Mouse (Mus musculus) kidney, embryonic 15.5 days (tissue): ENCODE measurements at regions not wholly inside any gene's neighbourhood (a gene's known extent, or its start where the extent isn't known, plus 50 kb on each side); places are given as distances from the start of the nearest gene placed in this dataset.
"Not testable (repeated sequence)": the region's sequence is repeated elsewhere in the genome, so short reads cannot be mapped to it uniquely, and the experiment has no call there.

Source experiments
- ATAC-seq: fragments of 200-750 bp; cut with Nextera tagmentation; replicated peaks from 2 replicates; pipeline ENCODE4 v1.8.0; 2017; ENCODE audit warnings: moderate TSS enrichment; ENCODE audit not compliant: low FRiP score
- H3K27ac ChIP-seq: fragments of 300-500 bp; sonication (generic); 2 replicates; pipeline ENCODE4 v1.5.1; 2015; ENCODE audit warnings: mild to moderate bottlenecking, inconsistent platforms
- H3K27me3 ChIP-seq: fragments of 300-500 bp; sonication (generic); 2 replicates; pipeline ENCODE4 v1.6.1; 2015; ENCODE audit warnings: inconsistent platforms
- H3K36me3 ChIP-seq: fragments of 300-500 bp; sonication (generic); 2 replicates; pipeline ENCODE4 v1.6.1; 2015; ENCODE audit warnings: inconsistent platforms
- H3K4me1 ChIP-seq: fragments of 300-500 bp; sonication (generic); 2 replicates; pipeline ENCODE4 v1.6.1; 2015; ENCODE audit warnings: inconsistent platforms
- H3K4me2 ChIP-seq: fragments of 300-500 bp; sonication (generic); 2 replicates; pipeline ENCODE4 v1.6.1; 2015; ENCODE audit warnings: moderate library complexity, mild to moderate bottlenecking, inconsistent platforms
- H3K4me3 ChIP-seq: fragments of 300-500 bp; sonication (generic); replicated peaks from 2 replicates; pipeline ENCODE4 v1.5.1; 2015; ENCODE audit warnings: mild to moderate bottlenecking, inconsistent platforms
- H3K9ac ChIP-seq: fragments of 300-500 bp; sonication (generic); 2 replicates; pipeline ENCODE4 v1.6.1; 2015; ENCODE audit warnings: mild to moderate bottlenecking, inconsistent platforms
- H3K9me3 ChIP-seq: fragments of 300-500 bp; sonication (generic); replicated peaks from 2 replicates; pipeline ENCODE4 v1.6.1; 2016; ENCODE audit warnings: inconsistent platforms
- WGBS: fragments of 180-500 bp; shearing (Covaris S2); methylation state at CpG from one replicate; pipeline ENCODE4 v1.1.7; 2015; ENCODE audit warnings: mixed read lengths; 5-methylcytosine and 5-hydroxymethylcytosine counted together

DNA sequence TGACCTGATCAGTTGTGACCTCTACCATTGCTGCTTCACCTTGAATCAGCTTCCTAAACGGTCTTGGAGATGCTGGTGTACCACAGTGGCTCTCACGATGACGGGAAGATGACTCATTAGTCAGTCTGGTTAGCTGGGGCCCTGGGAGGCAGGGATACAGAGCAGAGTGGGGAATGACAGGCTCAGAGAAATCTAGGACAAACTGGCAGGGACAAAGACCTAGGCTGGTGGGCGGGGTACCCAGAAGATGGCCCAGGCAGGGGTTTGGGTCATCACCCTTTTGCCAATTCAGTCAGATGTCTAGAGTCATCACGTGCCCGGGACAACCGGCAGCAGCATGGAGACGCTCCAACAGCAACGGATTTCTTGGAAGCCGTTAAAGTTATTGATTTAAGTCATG, 83.4 kb upstream of the Max start:
- no peak overlapping the region for H3K27ac ChIP-seq
- no peak overlapping the region for H3K4me2 ChIP-seq
- H3K9ac ChIP-seq, result no peak overlapping the region
- 51% methylated on average over 10 of the region's 10 CpGs for WGBS
- H3K9me3 ChIP-seq, result no peaks in the 10 kb centered on the region
- no peak for ATAC-seq
- H3K36me3 ChIP-seq, result no peaks in the 10 kb centered on the region
- H3K4me1 ChIP-seq, result peaks cover 20% of the 10 kb centered on the region
- 0 out of 2 replicates have a peak, but pooled peaks cover 4% of the 10 kb centered on the region for H3K27me3 ChIP-seq
- no peak overlapping the region for H3K4me3 ChIP-seq

DNA sequence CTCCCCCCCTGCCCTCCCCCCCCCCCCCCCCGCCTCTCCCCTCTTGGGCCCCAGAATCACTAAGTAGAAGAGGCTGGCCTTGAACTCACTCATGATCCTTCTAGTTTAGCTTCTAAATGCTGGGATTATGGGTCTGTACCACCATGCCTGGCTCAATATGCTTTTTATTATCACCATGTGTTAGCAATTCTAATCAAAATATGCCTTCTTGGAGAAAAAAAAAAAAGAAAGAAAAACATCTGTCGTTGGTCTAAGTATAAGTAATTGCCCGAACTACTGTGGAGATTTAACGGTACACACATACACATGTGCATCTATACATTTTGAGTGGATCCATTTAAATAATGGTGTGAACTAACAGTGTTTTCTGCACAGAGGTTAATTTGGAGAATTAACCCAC, 80.4 kb upstream of the Max start:
- Histone ChIP-seq H3K9ac (no peak overlapping the region), H3K4me1 (peaks cover 11% of the 10 kb centered on the region; the same call in 1 of the 2 replicates), H3K9me3 (no peaks in the 10 kb centered on the region), H3K27me3 (no peaks in the 10 kb centered on the region), H3K4me2 (no peak overlapping the region), H3K36me3 (no peaks in the 10 kb centered on the region), H3K4me3 (no peak overlapping the region), H3K27ac (no peak overlapping the region)
- no peak for ATAC-seq
- 54% methylated on average over 3 of the region's 4 CpGs for WGBS

DNA sequence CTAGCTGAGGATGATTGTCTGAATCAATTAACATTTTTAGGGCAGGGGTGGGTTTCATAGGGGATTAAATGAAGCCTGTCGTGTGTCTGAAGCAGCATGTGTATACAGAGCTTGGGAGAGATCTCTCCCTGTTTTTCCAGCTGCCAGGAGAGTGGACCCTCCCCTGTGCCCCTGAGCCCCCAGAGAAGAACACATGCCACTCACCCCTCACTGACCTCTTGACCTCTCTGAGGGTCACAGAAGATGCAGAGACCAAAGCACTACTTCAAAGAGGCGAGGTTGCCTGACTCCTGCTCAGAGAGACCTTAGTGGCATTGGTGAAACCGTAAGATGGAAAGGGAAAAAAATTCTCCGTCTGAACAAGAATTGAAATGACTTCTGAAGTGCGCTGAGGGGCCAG, 79.1 kb upstream of the Max start:
- 31% methylated on average over 5 of the region's 5 CpGs for WGBS
- Histone ChIP-seq H3K9me3 (no peaks in the 10 kb centered on the region), H3K36me3 (no peaks in the 10 kb centered on the region), H3K4me3 (no peak overlapping the region), H3K27me3 (no peaks in the 10 kb centered on the region), H3K27ac (no peak overlapping the region), H3K4me1 (peaks cover 11% of the 10 kb centered on the region; the same call in 1 of the 2 replicates), H3K9ac (no peak overlapping the region), H3K4me2 (no peak overlapping the region)
- ATAC-seq, result no peak

DNA sequence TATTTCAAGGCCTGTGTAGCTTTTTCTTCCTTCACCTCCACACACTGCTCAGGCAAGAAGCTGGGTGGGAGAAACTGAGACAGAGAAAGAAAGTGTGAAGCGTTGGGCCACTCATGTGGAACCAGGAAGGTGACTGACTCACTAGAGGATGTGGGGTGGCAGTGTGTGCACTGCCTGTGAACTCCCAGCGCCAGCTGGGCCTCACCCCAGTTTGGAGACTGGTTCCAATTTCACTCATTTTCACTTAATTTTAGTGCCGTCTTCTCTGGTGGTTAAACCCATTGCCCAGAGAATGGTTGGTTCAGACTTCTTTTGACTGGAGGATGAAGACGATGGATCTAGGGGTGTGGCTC, 77.9 kb upstream of the Max start:
- Histone ChIP-seq H3K4me2 (no peak overlapping the region), H3K9ac (no peak overlapping the region), H3K36me3 (no peaks in the 10 kb centered on the region), H3K27me3 (no peaks in the 10 kb centered on the region), H3K27ac (no peak overlapping the region), H3K4me1 (peaks cover 11% of the 10 kb centered on the region; the same call in 1 of the 2 replicates), H3K9me3 (no peaks in the 10 kb centered on the region), H3K4me3 (no peak overlapping the region)
- no peak for ATAC-seq
- WGBS, result 80% methylated on average over 4 of the region's 4 CpGs

DNA sequence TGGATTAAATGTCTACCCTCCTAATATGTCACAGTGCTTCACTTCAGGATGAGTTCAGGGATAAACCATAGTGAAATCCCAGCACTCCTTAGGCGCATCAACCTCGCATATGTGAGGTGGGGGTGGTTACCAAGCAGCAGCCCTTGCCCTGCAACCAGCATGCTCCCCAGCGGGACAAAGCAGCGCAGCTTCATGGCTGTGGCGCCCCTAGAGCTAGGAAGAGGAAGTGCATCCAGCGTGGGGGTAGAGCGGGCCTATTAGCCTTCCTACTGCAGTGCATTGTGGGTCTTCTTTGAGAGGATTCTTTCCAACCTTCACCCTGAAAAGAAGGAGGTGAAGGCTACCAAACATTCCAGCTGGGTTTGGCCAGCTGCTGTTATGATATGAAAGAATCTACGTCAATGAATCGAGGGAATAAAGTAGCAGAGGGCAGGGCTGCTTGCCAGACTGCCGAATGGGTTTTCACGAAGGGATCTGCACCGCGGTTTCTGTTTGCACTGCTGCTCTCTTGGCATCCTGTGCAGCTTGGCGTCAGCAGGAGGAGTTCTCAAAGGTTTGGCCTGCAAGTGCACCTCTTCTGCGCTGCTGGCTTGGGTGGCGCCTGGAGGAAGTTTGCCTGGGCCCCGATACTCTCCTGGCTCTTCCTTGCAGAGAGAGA, 77.4 kb upstream of the Max start:
- Histone ChIP-seq H3K9ac (no peak overlapping the region), H3K27me3 (no peaks in the 10 kb centered on the region), H3K4me1 (peaks cover 11% of the 10 kb centered on the region; the same call in 1 of the 2 replicates), H3K4me3 (no peak overlapping the region), H3K4me2 (no peak overlapping the region), H3K36me3 (no peaks in the 10 kb centered on the region), H3K9me3 (no peaks in the 10 kb centered on the region), H3K27ac (no peak overlapping the region)
- WGBS, result 78% methylated on average over 17 of the region's 17 CpGs
- ATAC-seq, result 0 out of 2 replicates have a peak, but pooled peaks have one; percentile 54

DNA sequence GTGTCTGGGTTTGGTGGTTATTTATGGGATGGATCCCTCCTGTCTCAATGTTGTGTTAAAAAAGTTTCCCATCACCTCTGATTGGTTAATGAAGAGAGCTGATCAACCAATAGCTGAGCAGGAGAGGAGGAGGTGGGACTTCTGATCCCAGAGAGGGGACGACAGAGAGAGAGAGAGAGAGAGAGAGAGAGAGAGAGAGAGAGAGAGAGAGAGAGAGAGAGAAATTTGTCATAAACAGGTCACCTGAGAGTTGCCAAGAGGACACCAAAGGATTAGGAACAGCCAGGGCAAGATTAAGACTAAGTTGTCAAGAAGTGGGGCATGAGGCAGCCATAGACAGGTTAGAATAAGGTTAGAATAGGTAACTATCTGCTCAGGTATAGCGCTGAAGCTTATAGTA, 73.7 kb upstream of the Max start:
- Histone ChIP-seq H3K9me3 (no peaks in the 10 kb centered on the region), H3K4me3 (no peak overlapping the region), H3K4me2 (no peak overlapping the region), H3K36me3 (no peaks in the 10 kb centered on the region), H3K4me1 (peaks cover 3% of the 10 kb centered on the region; the same call in 1 of the 2 replicates), H3K9ac (no peak overlapping the region), H3K27me3 (no peaks in the 10 kb centered on the region), H3K27ac (no peak overlapping the region)
- no peak for ATAC-seq
- 50% methylated on average over 2 of the region's 2 CpGs for WGBS

DNA sequence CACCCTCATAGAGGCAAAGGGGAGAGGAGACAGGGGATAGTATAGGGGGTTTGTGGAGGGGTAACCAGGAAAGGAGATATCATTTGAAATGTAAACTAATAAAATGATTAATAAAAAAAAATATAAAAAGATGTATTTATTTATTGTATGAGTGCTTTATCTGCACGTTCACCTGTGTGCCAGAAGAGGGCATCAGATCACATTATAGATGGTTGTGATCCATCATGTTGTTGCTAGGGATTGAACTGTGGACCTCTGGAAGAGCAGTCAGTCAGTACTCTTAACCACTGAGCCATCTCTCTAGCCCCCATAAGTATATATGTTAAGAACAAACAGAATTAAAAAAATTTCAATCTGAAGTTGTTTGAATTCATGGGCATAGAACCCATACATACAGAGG, 69.4 kb upstream of the Max start:
- Histone ChIP-seq H3K27me3 (no peaks in the 10 kb centered on the region), H3K4me2 (no peak overlapping the region), H3K9me3 (no peaks in the 10 kb centered on the region), H3K36me3 (no peaks in the 10 kb centered on the region), H3K9ac (no peak overlapping the region), H3K27ac (no peak overlapping the region), H3K4me3 (no peak overlapping the region), H3K4me1 (no peaks in the 10 kb centered on the region)
- WGBS, result 65% methylated on average over 1 of the region's 1 CpGs
- no peak for ATAC-seq

DNA sequence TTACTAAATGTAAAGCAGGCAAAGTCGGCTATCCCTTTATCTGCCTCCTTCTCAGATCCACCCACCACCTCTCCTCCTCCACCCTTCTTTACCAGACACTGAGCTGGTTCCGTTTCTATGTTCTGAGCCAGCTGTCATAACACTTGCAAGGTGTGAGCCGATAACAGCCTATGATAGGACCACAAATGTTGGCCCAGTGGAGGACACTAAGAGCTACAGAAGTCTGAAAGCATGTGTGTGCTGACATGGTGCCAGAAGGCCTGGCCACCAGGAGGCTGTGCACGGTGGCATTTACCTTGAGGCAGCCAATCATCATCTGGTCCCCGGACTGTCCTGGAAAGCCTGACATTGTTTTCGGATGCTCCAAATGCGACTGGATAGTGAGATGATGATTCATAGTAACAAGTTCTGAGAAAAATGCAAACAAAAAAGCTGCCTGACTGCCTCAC, 63.5 kb upstream of the Max start:
- 0 out of 2 replicates have a peak, but pooled peaks cover 5% of the 10 kb centered on the region for H3K27me3 ChIP-seq
- H3K27ac ChIP-seq, result no peak overlapping the region
- 72% methylated on average over 7 of the region's 7 CpGs for WGBS
- H3K9me3 ChIP-seq, result no peaks in the 10 kb centered on the region
- H3K4me3 ChIP-seq, result no peak overlapping the region
- ATAC-seq, result no peak
- H3K4me2 ChIP-seq, result no peak overlapping the region
- no peaks in the 10 kb centered on the region for H3K36me3 ChIP-seq
- H3K9ac ChIP-seq, result no peak overlapping the region
- H3K4me1 ChIP-seq, result no peaks in the 10 kb centered on the region

DNA sequence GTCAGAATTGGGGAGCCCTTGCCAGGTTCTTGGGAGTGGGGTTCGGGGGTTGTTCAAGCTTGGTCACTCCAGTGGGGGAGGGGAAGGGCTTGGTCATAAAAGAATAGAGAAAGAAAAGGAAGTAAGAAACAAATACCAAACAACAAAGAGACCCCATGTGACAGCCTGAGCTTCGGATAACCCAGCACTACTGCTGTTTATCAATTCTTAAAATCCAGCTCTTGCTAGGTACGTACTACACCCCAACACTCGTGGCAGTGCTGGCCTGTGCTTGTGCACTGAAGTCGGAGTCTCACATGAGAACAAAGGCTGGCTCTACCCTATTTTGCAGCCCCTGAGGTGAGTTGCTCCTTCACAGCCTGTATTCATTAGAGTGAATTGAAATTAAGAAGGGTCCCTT, 60.5 kb upstream of the Max start:
- H3K9ac ChIP-seq, result no peak overlapping the region
- no peak overlapping the region for H3K4me3 ChIP-seq
- 73% methylated on average over 5 of the region's 5 CpGs for WGBS
- H3K27me3 ChIP-seq, result 0 out of 2 replicates have a peak, but pooled peaks cover 5% of the 10 kb centered on the region
- no peak for ATAC-seq
- H3K4me1 ChIP-seq, result no peaks in the 10 kb centered on the region
- H3K36me3 ChIP-seq, result no peaks in the 10 kb centered on the region
- H3K9me3 ChIP-seq, result no peaks in the 10 kb centered on the region
- no peak overlapping the region for H3K4me2 ChIP-seq
- H3K27ac ChIP-seq, result no peak overlapping the region

DNA sequence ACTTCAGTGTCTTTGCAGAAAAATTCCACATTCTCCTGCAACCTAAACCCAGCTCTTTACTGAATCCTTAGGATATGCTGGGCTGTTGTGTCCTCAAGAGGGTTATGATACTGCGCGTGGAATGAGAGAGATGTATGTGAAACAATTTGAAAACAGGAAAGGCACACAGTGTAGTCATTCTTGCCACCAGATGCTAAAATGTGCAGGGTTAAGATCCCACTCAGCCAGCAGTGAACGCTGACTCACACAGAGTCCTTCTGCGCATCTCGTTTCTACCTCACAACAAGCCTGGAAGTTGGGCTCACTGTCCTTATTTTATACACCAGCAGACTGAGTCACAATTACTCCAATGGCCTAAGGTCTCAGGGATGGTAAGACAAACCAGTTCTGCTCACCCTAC, 59.9 kb upstream of the Max start:
- no peak overlapping the region for H3K4me2 ChIP-seq
- WGBS, result 91% methylated on average over 5 of the region's 5 CpGs
- no peaks in the 10 kb centered on the region for H3K9me3 ChIP-seq
- H3K27me3 ChIP-seq, result 0 out of 2 replicates have a peak, but pooled peaks cover 5% of the 10 kb centered on the region
- H3K4me3 ChIP-seq, result no peak overlapping the region
- H3K27ac ChIP-seq, result no peak overlapping the region
- no peaks in the 10 kb centered on the region for H3K4me1 ChIP-seq
- ATAC-seq, result no peak
- no peaks in the 10 kb centered on the region for H3K36me3 ChIP-seq
- no peak overlapping the region for H3K9ac ChIP-seq

DNA sequence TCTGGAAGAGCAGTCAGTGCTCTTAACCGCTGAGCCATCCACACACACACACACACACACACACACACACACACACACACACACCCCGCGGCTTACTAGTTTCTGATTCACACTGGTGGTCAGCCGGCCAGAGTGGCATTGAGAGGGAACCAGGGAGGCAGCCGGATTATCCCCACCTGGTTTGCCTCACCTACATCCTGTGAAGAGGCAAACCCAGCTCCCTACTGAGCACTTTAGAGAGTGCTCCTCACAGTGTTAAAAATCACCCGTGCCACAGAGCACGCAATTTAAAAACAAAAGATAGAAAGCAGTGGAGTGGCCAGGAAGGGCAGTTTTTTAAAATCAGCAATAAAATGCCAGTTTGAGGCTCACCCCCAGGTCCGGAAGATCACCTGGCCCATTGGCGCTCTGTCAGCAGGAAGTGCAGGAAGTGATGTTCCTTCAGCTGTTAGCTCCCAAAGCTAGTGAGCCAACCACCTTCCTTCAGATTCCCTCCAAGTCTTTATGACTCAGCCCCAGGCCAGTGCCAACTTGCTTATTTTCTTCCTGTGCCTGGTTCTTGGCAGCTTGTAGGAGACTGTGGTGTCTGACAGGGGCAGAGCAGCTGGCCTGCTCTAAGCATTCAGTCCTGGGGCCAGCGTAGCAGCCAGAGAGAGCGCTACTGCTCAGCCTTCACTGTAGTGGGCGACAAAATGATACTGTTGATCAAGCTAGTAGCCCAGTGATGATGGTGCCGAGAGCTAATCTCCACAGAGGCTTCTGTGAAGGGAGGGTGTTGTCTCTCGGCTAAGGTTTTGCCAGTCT, 57.9 kb upstream of the Max start:
- Histone ChIP-seq H3K27ac (no peak overlapping the region), H3K9ac (no peak overlapping the region), H3K4me2 (no peak overlapping the region), H3K4me3 (no peak overlapping the region), H3K9me3 (no peaks in the 10 kb centered on the region), H3K36me3 (no peaks in the 10 kb centered on the region), H3K27me3 (0 out of 2 replicates have a peak, but pooled peaks cover 5% of the 10 kb centered on the region), H3K4me1 (no peaks in the 10 kb centered on the region)
- no peak for ATAC-seq
- WGBS, result 68% methylated on average over 14 of the region's 14 CpGs

DNA sequence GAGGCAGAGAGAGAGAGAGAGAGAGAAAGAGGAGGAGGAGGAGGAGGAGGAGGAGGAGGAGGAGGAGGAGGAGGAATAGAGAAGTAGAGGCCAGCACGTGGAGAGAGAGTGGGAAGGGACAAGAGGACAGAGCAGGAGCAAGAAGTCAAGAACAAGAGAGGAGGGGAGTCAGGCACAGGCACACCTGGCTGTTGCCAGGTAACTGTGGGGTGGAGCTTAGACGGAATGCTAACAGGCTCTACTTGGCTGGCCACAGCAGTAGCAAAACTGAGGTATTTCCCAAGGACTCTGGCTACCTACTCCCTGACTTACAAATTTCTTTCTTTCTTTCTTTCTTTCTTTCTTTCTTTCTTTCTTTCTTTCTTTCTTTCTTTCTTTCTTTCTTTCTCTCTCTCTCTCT, 57.1 kb upstream of the Max start:
- not testable (repeated sequence) for H3K9ac ChIP-seq, H3K27me3 ChIP-seq, H3K4me2 ChIP-seq, H3K36me3 ChIP-seq, H3K4me3 ChIP-seq, ATAC-seq, H3K9me3 ChIP-seq, H3K4me1 ChIP-seq, H3K27ac ChIP-seq
- WGBS, result 44% methylated on average over 2 of the region's 2 CpGs
